Mouse (Mus musculus): ENCODE data around the gene Mrpl42. TPM values are rescaled to one million over a fixed set of nuclear protein-coding genes. Genes with fewer than 3 reads are reported as not detected.

Gene Mrpl42
- polyA plus RNA-seq, 1 experiment: 192 TPM

DNA sequence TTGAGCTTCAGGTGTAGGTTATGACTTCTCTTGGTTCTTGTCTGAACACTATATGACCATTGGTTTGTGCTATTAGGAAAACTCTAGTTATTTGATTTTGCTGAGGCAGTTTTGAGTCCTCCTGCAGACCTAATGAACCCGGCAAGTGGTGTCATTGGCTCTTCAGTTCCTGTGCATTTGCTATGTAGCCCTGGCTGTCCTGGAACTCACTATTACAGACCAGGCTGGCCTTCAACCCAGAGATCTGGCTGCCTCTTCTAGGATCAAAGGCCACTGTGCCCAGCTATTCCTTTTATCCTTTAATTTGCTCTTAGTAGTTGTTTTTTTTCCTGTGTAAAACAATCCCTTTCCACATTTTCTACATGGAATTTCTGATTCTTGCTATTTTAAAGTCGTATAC is 41.6 kb upstream of the Mrpl42 start:
- no peak overlapping the region for H3K27ac ChIP-seq (ENCODE audit: insufficient read depth, low read length)

DNA sequence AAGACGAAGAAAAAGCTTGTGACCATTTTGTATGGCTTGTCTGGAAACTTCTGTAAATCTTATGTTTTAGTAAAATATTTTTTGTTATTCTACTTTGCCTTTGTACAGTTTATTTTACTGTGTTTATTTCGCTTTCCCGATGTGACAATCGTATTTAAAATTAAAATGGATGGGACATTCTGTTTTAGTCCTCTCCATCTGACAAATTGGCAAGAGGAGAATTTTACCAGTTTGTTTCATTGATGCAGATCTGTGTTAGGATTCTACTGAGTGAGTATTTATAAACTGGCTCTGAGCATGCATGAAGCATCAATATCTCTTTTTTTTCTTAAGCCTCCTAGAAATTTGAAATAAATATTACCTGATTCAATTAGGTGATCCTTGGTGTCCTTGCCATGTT is 41.2 kb upstream of the Mrpl42 start:
- Histone ChIP-seq H3K27ac (ENCODE audit: insufficient read depth, low read length) (no peak overlapping the region), H3K27me3 (ENCODE audit: control insufficient read depth, insufficient read depth, low read length) (no peaks in the 10 kb centered on the region), H3K4me1 (ENCODE audit: control insufficient read depth, insufficient read depth, low read length) (peaks cover 12% of the 10 kb centered on the region), H3K4me3 (replicated peaks; ENCODE audit: insufficient read depth, low read depth, low read length) (no peak overlapping the region)
- TF ChIP-seq CTCF (IDR thresholded peaks at IDR 0.05; ENCODE audit: borderline replicate concordance, insufficient read depth, low read depth, low read length) (no peak), POLR2A (IDR thresholded peaks at IDR 0.05; ENCODE audit: borderline replicate concordance, insufficient read depth, low read length) (no peak)
- WGBS: 94% methylated on average over 4 of the region's 4 CpGs
- no peak for DNase-seq

More for the DNA sequence above, 41.6 kb upstream of the Mrpl42 start:
- no peaks in the 10 kb centered on the region for H3K27me3 ChIP-seq (ENCODE audit: control insufficient read depth, insufficient read depth, low read length)
- TF ChIP-seq POLR2A (IDR thresholded peaks at IDR 0.05; ENCODE audit: borderline replicate concordance, insufficient read depth, low read length) (no peak), CTCF (IDR thresholded peaks at IDR 0.05; ENCODE audit: borderline replicate concordance, insufficient read depth, low read depth, low read length) (no peak)
- 92% methylated on average over 2 of the region's 2 CpGs for WGBS
- peaks cover 12% of the 10 kb centered on the region for H3K4me1 ChIP-seq (ENCODE audit: control insufficient read depth, insufficient read depth, low read length)
- DNase-seq: no peak
- no peak overlapping the region for H3K4me3 ChIP-seq (replicated peaks; ENCODE audit: insufficient read depth, low read depth, low read length)

DNA sequence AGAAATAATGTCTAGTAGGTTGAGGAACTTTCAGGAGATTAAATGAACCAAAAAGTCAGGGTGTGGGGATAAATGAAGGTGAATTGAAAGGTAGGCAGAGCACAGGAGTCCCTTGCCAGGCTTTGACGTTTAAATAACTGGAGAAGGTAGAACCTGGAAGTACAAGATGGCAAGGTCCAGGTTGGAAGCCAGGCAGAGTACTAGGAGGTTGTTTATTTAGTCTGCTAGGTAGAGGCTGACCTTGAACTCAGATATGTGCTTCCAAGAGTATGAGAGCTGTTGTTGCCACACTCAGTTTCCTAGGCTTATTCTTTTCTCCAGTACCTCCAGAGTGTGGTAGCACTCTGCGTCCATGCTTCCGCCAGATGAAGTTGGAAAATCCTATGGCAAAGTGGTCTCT is 38.1 kb upstream of the Mrpl42 start:
- no peaks in the 10 kb centered on the region for H3K27me3 ChIP-seq (ENCODE audit: control insufficient read depth, insufficient read depth, low read length)

DNA sequence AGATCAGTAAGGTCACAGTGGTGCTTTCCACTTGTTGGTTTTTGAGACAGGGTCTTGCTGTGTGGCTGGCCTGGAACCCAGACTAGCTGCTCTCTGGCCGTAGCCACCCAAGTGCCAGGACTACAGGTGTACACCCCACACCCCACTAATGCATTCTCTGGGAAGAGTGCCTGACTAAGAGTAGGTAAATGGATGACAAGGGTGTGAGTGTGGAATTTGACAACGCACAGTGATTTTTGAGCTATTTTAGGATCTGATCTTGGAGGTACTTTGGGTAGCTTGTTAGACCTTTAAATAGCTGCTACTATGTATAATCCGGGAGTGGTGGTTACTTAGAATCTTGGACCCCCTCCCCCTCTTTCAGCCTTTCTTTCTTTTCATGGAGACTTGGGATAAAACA is 37.5 kb upstream of the Mrpl42 start:
- WGBS: 15% methylated on average over 3 of the region's 3 CpGs
- Histone ChIP-seq H3K27me3 (ENCODE audit: control insufficient read depth, insufficient read depth, low read length) (no peaks in the 10 kb centered on the region), H3K27ac (ENCODE audit: insufficient read depth, low read length) (no peak overlapping the region), H3K4me1 (ENCODE audit: control insufficient read depth, insufficient read depth, low read length) (peaks cover 6% of the 10 kb centered on the region), H3K4me3 (replicated peaks; ENCODE audit: insufficient read depth, low read depth, low read length) (no peak overlapping the region)
- no peak for DNase-seq
- TF ChIP-seq CTCF (IDR thresholded peaks at IDR 0.05; ENCODE audit: borderline replicate concordance, insufficient read depth, low read depth, low read length) (no peak), POLR2A (IDR thresholded peaks at IDR 0.05; ENCODE audit: borderline replicate concordance, insufficient read depth, low read length) (no peak)

More for the DNA sequence above, 38.1 kb upstream of the Mrpl42 start:
- no peak overlapping the region for H3K27ac ChIP-seq (ENCODE audit: insufficient read depth, low read length)
- no peak for DNase-seq
- WGBS: 74% methylated on average over 3 of the region's 3 CpGs
- no peak overlapping the region for H3K4me3 ChIP-seq (replicated peaks; ENCODE audit: insufficient read depth, low read depth, low read length)
- H3K4me1 ChIP-seq (ENCODE audit: control insufficient read depth, insufficient read depth, low read length): peaks cover 9% of the 10 kb centered on the region
- TF ChIP-seq POLR2A (IDR thresholded peaks at IDR 0.05; ENCODE audit: borderline replicate concordance, insufficient read depth, low read length): no peak
- no peak for TF ChIP-seq CTCF (IDR thresholded peaks at IDR 0.05; ENCODE audit: borderline replicate concordance, insufficient read depth, low read depth, low read length)

DNA sequence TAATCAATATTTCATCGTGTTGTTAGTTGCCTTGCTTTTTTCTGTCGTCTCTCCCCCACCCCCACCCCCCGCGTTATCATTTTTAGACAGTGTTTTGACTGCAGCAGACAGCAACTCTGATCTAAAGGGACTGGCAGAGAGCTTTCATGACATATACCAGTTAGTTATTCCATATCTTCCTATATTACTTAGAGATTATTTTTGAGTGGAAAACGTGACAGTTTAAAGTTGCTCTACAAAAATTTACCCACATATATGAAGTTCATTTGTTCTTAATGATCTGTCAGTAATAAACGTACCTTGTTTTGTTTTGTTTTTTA is 34.4 kb upstream of the Mrpl42 start:
- WGBS: 91% methylated on average over 6 of the region's 6 CpGs
- TF ChIP-seq CTCF (IDR thresholded peaks at IDR 0.05; ENCODE audit: borderline replicate concordance, insufficient read depth, low read depth, low read length) (no peak), POLR2A (IDR thresholded peaks at IDR 0.05; ENCODE audit: borderline replicate concordance, insufficient read depth, low read length) (no peak)
- H3K27me3 ChIP-seq (ENCODE audit: control insufficient read depth, insufficient read depth, low read length): no peaks in the 10 kb centered on the region

DNA sequence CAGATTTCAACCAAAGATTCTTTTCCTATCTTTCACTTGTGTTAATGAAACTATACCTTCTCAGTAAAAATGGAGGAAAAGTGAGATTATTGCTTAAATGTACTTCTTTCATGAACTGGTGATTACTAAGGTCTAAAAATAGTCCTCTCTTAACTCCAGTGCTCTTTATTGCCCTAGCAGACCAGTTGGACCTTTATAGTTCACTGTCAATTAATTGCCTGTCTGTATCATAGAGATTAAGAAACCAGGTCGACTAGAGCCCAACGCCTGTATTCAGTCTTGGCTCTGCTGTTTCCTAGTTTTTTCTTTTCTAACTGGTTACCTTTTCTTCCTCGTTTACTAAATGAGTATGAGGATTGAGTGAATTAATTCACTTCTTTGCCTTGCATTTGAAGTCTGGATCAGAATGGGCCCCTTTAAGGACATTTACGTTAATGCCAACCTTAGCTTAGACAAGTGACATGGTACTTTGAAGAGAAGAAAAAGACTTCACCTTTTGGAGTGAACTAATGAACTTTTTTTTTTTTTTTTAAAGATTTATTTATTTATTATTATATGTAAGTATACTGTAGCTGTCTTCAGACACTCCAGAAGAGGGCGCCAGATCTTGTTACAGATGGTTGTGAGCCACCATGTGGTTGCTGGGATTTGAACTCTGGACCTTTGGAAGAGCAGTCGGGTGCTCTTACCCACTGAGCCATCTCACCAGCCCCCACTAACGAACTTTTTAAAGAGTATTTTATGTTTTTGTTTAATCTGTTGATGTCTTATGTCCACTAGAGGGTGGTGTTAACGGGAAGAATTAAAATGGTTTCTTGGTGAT is 33.9 kb upstream of the Mrpl42 start:
- H3K27ac ChIP-seq (ENCODE audit: insufficient read depth, low read length): no peak overlapping the region
- TF ChIP-seq POLR2A (IDR thresholded peaks at IDR 0.05; ENCODE audit: borderline replicate concordance, insufficient read depth, low read length) (no peak), CTCF (IDR thresholded peaks at IDR 0.05; ENCODE audit: borderline replicate concordance, insufficient read depth, low read depth, low read length) (no peak)
- H3K4me1 ChIP-seq (ENCODE audit: control insufficient read depth, insufficient read depth, low read length): peaks cover 5% of the 10 kb centered on the region
- H3K27me3 ChIP-seq (ENCODE audit: control insufficient read depth, insufficient read depth, low read length): no peaks in the 10 kb centered on the region
- DNase-seq: no peak
- no peak overlapping the region for H3K4me3 ChIP-seq (replicated peaks; ENCODE audit: insufficient read depth, low read depth, low read length)
- WGBS: 85% methylated on average over 8 of the region's 8 CpGs

More for the DNA sequence above, 34.4 kb upstream of the Mrpl42 start:
- H3K4me1 ChIP-seq (ENCODE audit: control insufficient read depth, insufficient read depth, low read length): peaks cover 5% of the 10 kb centered on the region
- DNase-seq: no peak
- no peak overlapping the region for H3K27ac ChIP-seq (ENCODE audit: insufficient read depth, low read length)
- no peak overlapping the region for H3K4me3 ChIP-seq (replicated peaks; ENCODE audit: insufficient read depth, low read depth, low read length)

DNA sequence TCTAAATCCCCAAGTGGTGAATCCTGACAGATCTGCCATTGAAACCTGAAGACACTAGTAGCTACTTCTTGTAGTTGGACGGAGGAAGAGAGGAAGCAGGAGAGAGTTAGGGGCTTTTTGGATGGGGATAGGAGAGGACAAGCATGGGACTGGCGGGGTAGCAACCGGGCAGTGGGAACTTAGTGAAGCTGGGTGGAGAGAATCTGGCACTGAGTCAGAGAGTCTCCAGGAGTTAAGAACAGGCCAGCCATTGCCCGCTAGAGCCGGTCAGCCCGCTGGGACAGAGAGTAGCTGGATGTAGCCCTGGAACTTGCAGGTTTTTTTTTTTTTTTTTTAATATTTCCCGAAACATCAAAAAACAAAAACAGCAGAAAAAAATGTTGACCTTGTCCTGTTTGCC is 31.6 kb upstream of the Mrpl42 start:
- WGBS: 23% methylated on average over 7 of the region's 7 CpGs

DNA sequence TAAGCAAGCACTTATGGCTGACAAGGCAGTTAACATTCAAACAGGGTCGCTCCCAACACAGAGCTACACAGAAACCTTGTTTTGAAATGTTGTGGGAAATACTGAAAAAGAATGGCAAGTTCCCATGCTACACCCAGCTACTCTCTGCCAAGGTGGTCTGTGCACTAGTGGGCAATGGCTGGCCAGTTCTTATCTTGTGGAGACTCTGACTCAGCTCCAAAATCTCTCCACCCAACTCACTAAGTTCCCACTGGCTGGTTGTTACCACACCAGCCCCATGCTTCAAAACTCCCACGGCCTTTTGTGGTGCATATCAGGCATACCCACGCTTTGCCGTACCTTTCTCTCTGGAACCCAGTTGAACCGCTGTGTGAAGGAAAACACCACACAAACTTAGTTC is 31.2 kb upstream of the Mrpl42 start:
- H3K4me1 ChIP-seq (ENCODE audit: control insufficient read depth, insufficient read depth, low read length): peaks cover 3% of the 10 kb centered on the region; the same call in 1 of the 2 replicates
- H3K27me3 ChIP-seq (ENCODE audit: control insufficient read depth, insufficient read depth, low read length): no peaks in the 10 kb centered on the region
- no peak for TF ChIP-seq POLR2A (IDR thresholded peaks at IDR 0.05; ENCODE audit: borderline replicate concordance, insufficient read depth, low read length)
- 92% methylated on average over 5 of the region's 5 CpGs for WGBS
- H3K27ac ChIP-seq (ENCODE audit: insufficient read depth, low read length): no peak overlapping the region
- H3K4me3 ChIP-seq (replicated peaks; ENCODE audit: insufficient read depth, low read depth, low read length): no peak overlapping the region
- DNase-seq: no peak

More for the DNA sequence above, 31.6 kb upstream of the Mrpl42 start:
- no peak overlapping the region for H3K4me3 ChIP-seq (replicated peaks; ENCODE audit: insufficient read depth, low read depth, low read length)
- no peak overlapping the region for H3K27ac ChIP-seq (ENCODE audit: insufficient read depth, low read length)
- no peak for DNase-seq
- TF ChIP-seq CTCF (IDR thresholded peaks at IDR 0.05; ENCODE audit: borderline replicate concordance, insufficient read depth, low read depth, low read length): no peak
- TF ChIP-seq POLR2A (IDR thresholded peaks at IDR 0.05; ENCODE audit: borderline replicate concordance, insufficient read depth, low read length): no peak
- H3K4me1 ChIP-seq (ENCODE audit: control insufficient read depth, insufficient read depth, low read length): peaks cover 3% of the 10 kb centered on the region; the same call in 1 of the 2 replicates
- H3K27me3 ChIP-seq (ENCODE audit: control insufficient read depth, insufficient read depth, low read length): no peaks in the 10 kb centered on the region

Data from cerebellum, adult 2 months (tissue).